Mouse (Mus musculus) liver, adult 2 months (tissue): ENCODE measurements at regions not wholly inside any gene's neighbourhood (a gene's known extent, or its start where the extent isn't known, plus 50 kb on each side); places are given as distances from the start of the nearest gene placed in this dataset.
"Not testable (repeated sequence)": the region's sequence is repeated elsewhere in the genome, so short reads cannot be mapped to it uniquely, and the experiment has no call there.

Experiments used
- DNase-seq: peaks from one replicate; pipeline ENCODE4 v3.0.0-alpha.2; 2011; ENCODE audit warnings: low read depth, low spot score; ENCODE audit errors: extremely low read depth
- H3K27ac ChIP-seq: fragments of 200-500 bp; replicated peaks from 2 replicates; pipeline ENCODE4 v1.5.1; 2012; ENCODE audit warnings: low read depth, mild to moderate bottlenecking, control low read depth, inconsistent platforms, low read length; ENCODE audit not compliant: insufficient read depth
- H3K27me3 ChIP-seq: fragments of 200-500 bp; 2 replicates; pipeline ENCODE4 v1.6.1; 2012; ENCODE audit warnings: mild to moderate bottlenecking, moderate library complexity, low read length, inconsistent platforms; ENCODE audit not compliant: control insufficient read depth, insufficient read depth
- H3K36me3 ChIP-seq: fragments of 200-500 bp; 2 replicates; pipeline ENCODE4 v1.6.1; 2012; ENCODE audit warnings: low read length, inconsistent platforms; ENCODE audit not compliant: control insufficient read depth, insufficient read depth
- H3K4me1 ChIP-seq: fragments of 200-500 bp; 2 replicates; pipeline ENCODE4 v1.6.1; 2011; ENCODE audit warnings: low read length; ENCODE audit not compliant: control insufficient read depth, insufficient read depth
- H3K4me3 ChIP-seq: fragments of 200-500 bp; 2 replicates; pipeline ENCODE4 v1.5.1; 2011; ENCODE audit warnings: low read depth, mild to moderate bottlenecking, control low read depth, low read length, moderate library complexity; ENCODE audit not compliant: insufficient read depth
- H3K79me2 ChIP-seq: fragments of 200-500 bp; 2 replicates; pipeline ENCODE4 v1.6.1; 2012; ENCODE audit warnings: inconsistent platforms, mild to moderate bottlenecking, low read length, moderate library complexity; ENCODE audit not compliant: control insufficient read depth, insufficient read depth
- H3K9ac ChIP-seq: fragments of 200-500 bp; 2 replicates; pipeline ENCODE4 v1.6.1; 2012; ENCODE audit warnings: low read depth, mild to moderate bottlenecking, control low read depth, inconsistent platforms, low read length
- CTCF ChIP-seq: fragments of 200-500 bp; IDR thresholded peaks from 2 replicates; pipeline ENCODE4 v1.5.1; 2011; ENCODE audit warnings: low read depth, low read length, control low read depth
- POLR2A ChIP-seq: fragments of 200-500 bp; IDR thresholded peaks from 2 replicates; pipeline ENCODE4 v1.6.1; 2011; ENCODE audit warnings: low read length, control low read depth; ENCODE audit not compliant: insufficient read depth; ENCODE audit errors: extremely low read depth
- WGBS: fragments of 180-500 bp; shearing (Covaris S2); methylation state at CpG from one replicate; pipeline ENCODE4 v1.1.7; 2018; 5-methylcytosine and 5-hydroxymethylcytosine counted together

DNA sequence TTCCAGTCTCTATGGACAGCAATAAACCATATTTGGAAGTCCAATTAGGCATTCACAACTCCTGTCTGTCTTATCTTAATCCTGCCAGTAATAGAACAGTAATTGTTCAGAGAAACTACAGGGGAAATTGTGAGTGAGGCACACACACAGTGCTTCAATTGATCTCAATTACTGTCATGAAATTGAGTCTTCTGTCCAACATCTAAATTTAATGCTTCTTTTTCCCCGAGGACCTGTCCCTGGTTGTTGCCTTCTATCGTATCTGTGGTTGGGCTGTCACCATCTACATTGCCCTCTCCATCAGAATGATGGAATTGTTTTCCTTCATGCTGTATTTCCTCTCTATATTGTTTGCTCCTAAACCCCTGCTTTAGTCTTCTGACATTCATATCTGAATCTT lies 644.9 kb downstream of the Kcna4 start:
- Histone ChIP-seq H3K79me2 (no peaks in the 10 kb centered on the region), H3K4me1 (no peaks in the 10 kb centered on the region), H3K9ac (no peak overlapping the region), H3K27me3 (no peaks in the 10 kb centered on the region), H3K27ac (no peak overlapping the region), H3K36me3 (no peaks in the 10 kb centered on the region), H3K4me3 (no peak overlapping the region)
- TF ChIP-seq CTCF (no peak), POLR2A (no peak)
- 65% methylated on average over 2 of the region's 2 CpGs for WGBS
- no peak for DNase-seq

GRCm38 (mm10) chr2:107935775-107936174 lies 645.3 kb downstream of the Kcna4 start:
- Histone ChIP-seq H3K27me3 (no peaks in the 10 kb centered on the region), H3K27ac (no peak overlapping the region), H3K36me3 (no peaks in the 10 kb centered on the region), H3K4me1 (no peaks in the 10 kb centered on the region), H3K9ac (no peak overlapping the region), H3K79me2 (no peaks in the 10 kb centered on the region), H3K4me3 (no peak overlapping the region)
- 70% methylated on average over 2 of the region's 2 CpGs for WGBS
- TF ChIP-seq POLR2A (no peak), CTCF (no peak)
- DNase-seq: no peak

DNA sequence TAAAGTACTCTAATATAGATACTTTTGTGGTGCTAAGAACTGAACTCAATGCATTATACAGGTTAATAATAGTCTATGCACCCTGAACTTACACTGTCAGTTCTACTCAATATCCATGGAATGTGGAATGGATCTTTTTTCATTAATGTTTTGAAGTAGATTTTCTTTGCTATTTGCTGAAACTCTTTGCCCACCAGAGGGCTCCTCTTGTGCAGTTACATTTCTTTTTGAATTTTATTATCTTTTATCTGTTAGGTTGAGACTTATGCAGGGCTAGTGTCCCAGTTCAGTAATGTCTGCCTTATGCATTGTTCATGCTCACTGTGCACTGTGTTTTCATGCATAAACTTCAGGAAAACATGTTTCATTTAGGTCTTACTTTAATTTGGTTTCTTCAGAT lies 650.9 kb downstream of the Kcna4 start:
- Histone ChIP-seq H3K4me1 (no peaks in the 10 kb centered on the region), H3K4me3 (no peak overlapping the region), H3K36me3 (no peaks in the 10 kb centered on the region), H3K9ac (no peak overlapping the region), H3K79me2 (no peaks in the 10 kb centered on the region), H3K27me3 (no peaks in the 10 kb centered on the region), H3K27ac (no peak overlapping the region)
- DNase-seq: no peak
- no peak for TF ChIP-seq CTCF
- TF ChIP-seq POLR2A: no peak

DNA sequence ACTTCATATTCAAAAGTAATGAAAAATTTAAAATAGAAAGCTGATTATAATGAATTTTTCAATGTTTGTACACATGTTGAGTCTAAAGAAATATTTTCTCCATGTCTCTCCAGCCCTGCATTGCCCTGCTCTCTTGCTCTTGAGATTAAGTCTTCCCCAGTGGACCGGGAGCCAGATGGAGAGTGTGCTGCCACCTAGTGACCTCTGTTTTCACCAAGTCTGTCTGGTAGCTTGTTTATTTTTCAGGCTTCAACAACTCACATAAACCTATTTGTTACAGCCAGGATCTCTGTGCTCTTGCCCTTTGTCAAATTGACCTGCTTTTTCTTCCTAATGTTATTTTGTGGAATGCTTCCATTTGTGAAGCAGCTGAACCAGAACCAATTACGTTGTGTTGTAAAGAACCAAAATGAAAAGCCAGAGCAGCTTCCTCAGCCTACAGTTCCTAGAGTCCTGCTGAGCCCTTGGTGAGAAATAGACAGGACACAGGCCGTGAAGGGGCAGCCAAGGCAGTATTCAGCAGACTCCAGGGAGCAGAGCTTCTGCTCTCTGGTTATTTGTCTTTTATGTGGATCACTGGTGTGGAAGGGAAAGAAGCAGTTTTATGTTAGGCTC lies 655.5 kb downstream of the Kcna4 start:
- Histone ChIP-seq H3K79me2 (no peaks in the 10 kb centered on the region), H3K36me3 (no peaks in the 10 kb centered on the region), H3K27ac (no peak overlapping the region), H3K9ac (no peak overlapping the region), H3K4me1 (no peaks in the 10 kb centered on the region), H3K27me3 (no peaks in the 10 kb centered on the region), H3K4me3 (no peak overlapping the region)
- TF ChIP-seq POLR2A: no peak
- peak; percentile 55; the same call in 1 of the 2 replicates for TF ChIP-seq CTCF
- DNase-seq: peak; percentile 61
- WGBS: 15% methylated on average over 3 of the region's 3 CpGs

GRCm38 (mm10) chr2:107955608-107956127 lies 665.2 kb downstream of the Kcna4 start:
- H3K36me3 ChIP-seq, H3K4me1 ChIP-seq, H3K4me3 ChIP-seq, H3K27me3 ChIP-seq, H3K9ac ChIP-seq, DNase-seq, H3K79me2 ChIP-seq, H3K27ac ChIP-seq: not testable (repeated sequence)
- 81% methylated on average over 9 of the region's 9 CpGs for WGBS

GRCm38 (mm10) chr2:107963921-107964320 lies 673.5 kb downstream of the Kcna4 start:
- not testable (repeated sequence) for H3K4me3 ChIP-seq, H3K27me3 ChIP-seq, H3K79me2 ChIP-seq, DNase-seq, H3K27ac ChIP-seq, H3K9ac ChIP-seq, H3K4me1 ChIP-seq, H3K36me3 ChIP-seq
- 85% methylated on average over 8 of the region's 8 CpGs for WGBS
